Mouse (Mus musculus): Measurements from ENCODE around the gene Nacc1.
A peak's percentile ranks its signal among the peaks of the same experiment; 100 is the strongest.

Nacc1 gene

GRCm38 (mm10) chr8:84698288-84698687 is 10.6 kb upstream of the Nacc1 start:
- no peak for DNase-seq

- DNase-seq: peak; percentile 76 to 78
Observed at GRCm38 (mm10) chr8:84697166-84698130, 9.8 kb upstream of the Nacc1 start.

GRCm38 (mm10) chr8:84695140-84695539 is 7.5 kb upstream of the Nacc1 start:
- no peak for DNase-seq

- no peak for DNase-seq
Observed at GRCm38 (mm10) chr8:84693332-84693731, 5.7 kb upstream of the Nacc1 start.

- DNase-seq: peak; percentile 88 to 92
Observed at GRCm38 (mm10) chr8:84689091-84689915, 1.6 kb upstream of the Nacc1 start.

- peak; percentile 60 to 74 for DNase-seq
Observed at GRCm38 (mm10) chr8:84687003-84687704, 508 bp downstream of the Nacc1 start.

GRCm38 (mm10) chr8:84686191-84687002 is 1.3 kb downstream of the Nacc1 start, which contains the start of gene Trmt1:
Trmt1 (plus strand) TSS chr8:84686307.
- peak; percentile 52 to 67 for DNase-seq

- DNase-seq: no peak
Observed at GRCm38 (mm10) chr8:84684537-84684936, 3.1 kb downstream of the Nacc1 start.

GRCm38 (mm10) chr8:84682257-84682656 is 5.4 kb downstream of the Nacc1 start:
- no peak for DNase-seq

GRCm38 (mm10) chr8:84681476-84681875 is 6.2 kb downstream of the Nacc1 start:
- no peak for DNase-seq

GRCm38 (mm10) chr8:84677305-84677704 is 10.4 kb downstream of the Nacc1 start:
- no peak for DNase-seq

GRCm38 (mm10) chr8:84670295-84671006 is 17.2 kb downstream of the Nacc1 start:
- peak; percentile 15 to 30 for DNase-seq

GRCm38 (mm10) chr8:84668731-84669485 is 18.8 kb downstream of the Nacc1 start:
- no peak for DNase-seq

GRCm38 (mm10) chr8:84668081-84668480 is 19.6 kb downstream of the Nacc1 start:
- no peak for DNase-seq

- no peak for DNase-seq
Observed at GRCm38 (mm10) chr8:84665385-84665893, 22.2 kb downstream of the Nacc1 start.

- DNase-seq: peak; percentile 85 to 91
Observed at GRCm38 (mm10) chr8:84664566-84665384, 22.9 kb downstream of the Nacc1 start.

GRCm38 (mm10) chr8:84663483-84664327 is 24.0 kb downstream of the Nacc1 start:
- peak; percentile 96 to 98 for DNase-seq

GRCm38 (mm10) chr8:84662581-84663065 is 25.0 kb downstream of the Nacc1 start, which contains the start of gene Ier2:
Ier2 (minus strand) TSS chr8:84662852.
- peak; percentile 93 to 95 for DNase-seq
